Mouse (Mus musculus): ENCODE results near the gene Tmem131. TPM values are rescaled to one million over a fixed set of nuclear protein-coding genes. Genes with fewer than 3 reads are reported as not detected.

Gene Tmem131
- polyA plus RNA-seq, 1 experiment: 56.8 TPM

- Histone ChIP-seq H3K4me3 (ENCODE audit: insufficient read depth, low read length) (peak overlapping the region; percentile 26), H3K4me1 (ENCODE audit: control insufficient read depth, insufficient read depth, low read length) (no peaks in the 10 kb centered on the region), H3K27ac (ENCODE audit: insufficient read depth, low read length) (no peak overlapping the region)
- TF ChIP-seq CTCF (IDR thresholded peaks at IDR 0.05; ENCODE audit: borderline replicate concordance, insufficient read depth, low read length) (peak; percentile 54; the same call in 1 of the 2 replicates), POLR2A (IDR thresholded peaks at IDR 0.05; ENCODE audit: low read depth, low read length) (no peak)
These were observed 158.9 kb downstream of the Tmem131 start for GRCm38 (mm10) chr1:36784365-36785134.

GRCm38 (mm10) chr1:36782476-36782875 lies 161.0 kb downstream of the Tmem131 start:
- Histone ChIP-seq H3K4me1 (ENCODE audit: control insufficient read depth, insufficient read depth, low read length) (no peaks in the 10 kb centered on the region), H3K4me3 (ENCODE audit: insufficient read depth, low read length) (no peak overlapping the region), H3K27ac (ENCODE audit: insufficient read depth, low read length) (no peak overlapping the region)
- TF ChIP-seq POLR2A (IDR thresholded peaks at IDR 0.05; ENCODE audit: low read depth, low read length) (no peak), CTCF (IDR thresholded peaks at IDR 0.05; ENCODE audit: borderline replicate concordance, insufficient read depth, low read length) (no peak)

GRCm38 (mm10) chr1:36780793-36781192 lies 162.7 kb downstream of the Tmem131 start:
- TF ChIP-seq CTCF (IDR thresholded peaks at IDR 0.05; ENCODE audit: borderline replicate concordance, insufficient read depth, low read length) (no peak), POLR2A (IDR thresholded peaks at IDR 0.05; ENCODE audit: low read depth, low read length) (no peak)
- Histone ChIP-seq H3K27ac (ENCODE audit: insufficient read depth, low read length) (no peak overlapping the region), H3K4me1 (ENCODE audit: control insufficient read depth, insufficient read depth, low read length) (no peaks in the 10 kb centered on the region), H3K4me3 (ENCODE audit: insufficient read depth, low read length) (no peak overlapping the region)

- Histone ChIP-seq H3K4me1 (ENCODE audit: control insufficient read depth, insufficient read depth, low read length) (no peaks in the 10 kb centered on the region), H3K27ac (ENCODE audit: insufficient read depth, low read length) (no peak overlapping the region), H3K4me3 (ENCODE audit: insufficient read depth, low read length) (no peak overlapping the region)
- TF ChIP-seq CTCF (IDR thresholded peaks at IDR 0.05; ENCODE audit: borderline replicate concordance, insufficient read depth, low read length): no peak
- no peak for TF ChIP-seq POLR2A (IDR thresholded peaks at IDR 0.05; ENCODE audit: low read depth, low read length)
These were observed 171.1 kb downstream of the Tmem131 start for GRCm38 (mm10) chr1:36772198-36772934.

GRCm38 (mm10) chr1:36770998-36771397 lies 172.5 kb downstream of the Tmem131 start:
- no peak overlapping the region for H3K27ac ChIP-seq (ENCODE audit: insufficient read depth, low read length)
- H3K4me3 ChIP-seq (ENCODE audit: insufficient read depth, low read length): no peak overlapping the region
- TF ChIP-seq CTCF (IDR thresholded peaks at IDR 0.05; ENCODE audit: borderline replicate concordance, insufficient read depth, low read length): no peak
- TF ChIP-seq POLR2A (IDR thresholded peaks at IDR 0.05; ENCODE audit: low read depth, low read length): no peak

DNA sequence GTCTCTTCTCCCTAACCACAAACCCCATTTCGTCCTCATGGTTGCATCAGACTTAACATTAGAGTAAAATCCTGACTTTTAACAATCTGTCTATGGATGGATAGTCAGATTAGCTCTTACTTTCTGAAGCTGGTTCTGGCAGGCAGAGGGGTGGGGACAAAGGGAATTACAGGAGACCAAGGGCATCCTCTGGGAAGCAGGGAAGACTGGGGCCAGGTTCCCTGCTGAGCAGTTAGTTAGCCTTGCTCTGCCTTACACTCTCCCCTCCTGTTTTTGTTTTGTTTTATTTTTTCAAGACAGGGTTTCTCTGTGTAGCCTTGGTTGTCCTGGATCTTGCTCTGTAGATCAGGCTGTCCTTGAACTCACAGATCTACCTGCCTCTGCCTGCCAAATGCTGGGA lies 173.5 kb downstream of the Tmem131 start:
- H3K4me3 ChIP-seq (ENCODE audit: insufficient read depth, low read length): no peak overlapping the region
- TF ChIP-seq POLR2A (IDR thresholded peaks at IDR 0.05; ENCODE audit: low read depth, low read length) (no peak), CTCF (IDR thresholded peaks at IDR 0.05; ENCODE audit: borderline replicate concordance, insufficient read depth, low read length) (no peak)
- H3K4me1 ChIP-seq (ENCODE audit: control insufficient read depth, insufficient read depth, low read length): no peaks in the 10 kb centered on the region
- no peak overlapping the region for H3K27ac ChIP-seq (ENCODE audit: insufficient read depth, low read length)

More at GRCm38 (mm10) chr1:36770998-36771397, 172.5 kb downstream of the Tmem131 start:
- H3K4me1 ChIP-seq (ENCODE audit: control insufficient read depth, insufficient read depth, low read length): no peaks in the 10 kb centered on the region

DNA sequence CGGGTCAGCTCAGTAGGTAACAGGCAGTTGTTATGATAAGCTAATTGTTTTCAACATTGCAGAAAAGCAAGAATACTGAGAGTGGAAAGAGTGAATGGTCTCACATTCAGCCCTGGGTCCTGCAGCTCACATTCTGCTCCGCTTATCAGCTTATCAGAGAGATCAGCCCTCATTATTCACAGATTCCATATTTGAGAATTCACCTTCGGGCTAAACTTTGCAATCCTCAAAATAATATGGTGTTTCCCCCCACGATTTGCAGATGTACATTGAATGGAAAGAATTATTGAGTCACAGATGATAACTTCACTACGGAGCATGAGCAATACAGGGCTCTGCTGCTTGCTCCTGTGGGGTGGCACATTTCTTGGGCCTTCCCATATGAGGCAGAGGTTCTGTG lies 174.7 kb downstream of the Tmem131 start:
- no peak overlapping the region for H3K27ac ChIP-seq (ENCODE audit: insufficient read depth, low read length)
- no peak overlapping the region for H3K4me3 ChIP-seq (ENCODE audit: insufficient read depth, low read length)
- no peak for TF ChIP-seq CTCF (IDR thresholded peaks at IDR 0.05; ENCODE audit: borderline replicate concordance, insufficient read depth, low read length)
- no peak for TF ChIP-seq POLR2A (IDR thresholded peaks at IDR 0.05; ENCODE audit: low read depth, low read length)
- H3K4me1 ChIP-seq (ENCODE audit: control insufficient read depth, insufficient read depth, low read length): no peaks in the 10 kb centered on the region

- no peak for TF ChIP-seq POLR2A (IDR thresholded peaks at IDR 0.05; ENCODE audit: low read depth, low read length)
- no peak for TF ChIP-seq CTCF (IDR thresholded peaks at IDR 0.05; ENCODE audit: borderline replicate concordance, insufficient read depth, low read length)
- H3K4me1 ChIP-seq (ENCODE audit: control insufficient read depth, insufficient read depth, low read length): no peaks in the 10 kb centered on the region
- no peak overlapping the region for H3K4me3 ChIP-seq (ENCODE audit: insufficient read depth, low read length)
- no peak overlapping the region for H3K27ac ChIP-seq (ENCODE audit: insufficient read depth, low read length)
These were observed 176.1 kb downstream of the Tmem131 start for GRCm38 (mm10) chr1:36767321-36767720.

- Histone ChIP-seq H3K4me1 (ENCODE audit: control insufficient read depth, insufficient read depth, low read length) (no peaks in the 10 kb centered on the region), H3K27ac (ENCODE audit: insufficient read depth, low read length) (no peak overlapping the region), H3K4me3 (ENCODE audit: insufficient read depth, low read length) (no peak overlapping the region)
- TF ChIP-seq POLR2A (IDR thresholded peaks at IDR 0.05; ENCODE audit: low read depth, low read length) (no peak), CTCF (IDR thresholded peaks at IDR 0.05; ENCODE audit: borderline replicate concordance, insufficient read depth, low read length) (no peak)
These were observed 176.8 kb downstream of the Tmem131 start for GRCm38 (mm10) chr1:36766431-36767205.
